Mouse (Mus musculus) heart, embryonic 14.5 days (tissue): Measurements from ENCODE around the gene Stat3. TPM values are rescaled to one million over a fixed set of nuclear protein-coding genes. Genes with fewer than 3 reads are reported as not detected.

Experiments used
- ATAC-seq: fragments of 200-750 bp; cut with Nextera tagmentation; 2 replicates; pipeline ENCODE4 v1.8.0; 2017; ENCODE audit warnings: low read depth, moderate TSS enrichment; ENCODE audit not compliant: insufficient number of reproducible peaks, insufficient read depth, low FRiP score
- H3K27ac ChIP-seq, 2 experiments: fragments of 200-500 bp in 1 of 2; fragments of 300-500 bp in 1 of 2; sonication (generic) in 1 of 2; replicated peaks in 1 of 2; 2 replicates each; pipeline ENCODE4 v1.5.1; 2012 to 2014; ENCODE audit warnings: low read depth in 2 of 2, low read length in 2 of 2, control low read depth in 1 of 2, mild to moderate bottlenecking in 1 of 2, mixed read lengths in 1 of 2; ENCODE audit not compliant: control insufficient read depth in 1 of 2, insufficient read depth in 1 of 2
- H3K27me3 ChIP-seq: fragments of 300-500 bp; sonication (generic); 2 replicates; pipeline ENCODE4 v1.6.1; 2014; ENCODE audit warnings: mild to moderate bottlenecking, low read length, control low read depth; ENCODE audit not compliant: control insufficient read depth, insufficient read depth
- H3K36me3 ChIP-seq: fragments of 300-500 bp; sonication (generic); 2 replicates; pipeline ENCODE4 v1.6.1; 2014; ENCODE audit warnings: mild to moderate bottlenecking, control low read depth, low read length, mixed read lengths; ENCODE audit not compliant: control insufficient read depth, insufficient read depth
- H3K4me1 ChIP-seq, 2 experiments: fragments of 200-500 bp in 1 of 2; fragments of 300-500 bp in 1 of 2; sonication (generic) in 1 of 2; 2 replicates each; pipeline ENCODE4 v1.6.1; 2012 to 2014; ENCODE audit warnings: low read length in 2 of 2, control low read depth in 1 of 2, mixed read lengths in 1 of 2; ENCODE audit not compliant: control insufficient read depth in 2 of 2, insufficient read depth in 2 of 2
- H3K4me2 ChIP-seq: fragments of 300-500 bp; sonication (generic); 2 replicates; pipeline ENCODE4 v1.6.1; 2014; ENCODE audit warnings: mild to moderate bottlenecking, low read length
- H3K4me3 ChIP-seq, 2 experiments: fragments of 200-500 bp in 1 of 2; fragments of 300-500 bp in 1 of 2; sonication (generic) in 1 of 2; 2 replicates each; pipeline ENCODE4 v1.5.1; 2012 to 2014; ENCODE audit warnings: low read length in 2 of 2, mild to moderate bottlenecking in 2 of 2, control low read depth in 1 of 2, low read depth in 1 of 2, moderate library complexity in 1 of 2; ENCODE audit not compliant: control insufficient read depth in 1 of 2, insufficient read depth in 1 of 2
- H3K9ac ChIP-seq: fragments of 300-500 bp; sonication (generic); 2 replicates; pipeline ENCODE4 v1.6.1; 2014; ENCODE audit warnings: mild to moderate bottlenecking, low read length
- H3K9me3 ChIP-seq: fragments of 300-500 bp; sonication (generic); 2 replicates; pipeline ENCODE4 v1.6.1; 2016; ENCODE audit warnings: low read length, control low read depth; ENCODE audit not compliant: control insufficient read depth
- WGBS: fragments of 180-500 bp; shearing (Covaris S2); extraction: QIAGEN DNeasy Blood & Tissue Kit; methylation state at CpG from one replicate; pipeline ENCODE4 v1.1.7; 2014; 5-methylcytosine and 5-hydroxymethylcytosine counted together
- polyA plus RNA-seq: library from polyadenylated mRNA; unstranded; fragments of >200 nt; fragmentation: Nextera tagmentation; extraction: Ambion mirVana; gene quantifications from 2 replicates; pipeline ENCODE4 v1.2.1, GENCODE M21; 2014

Stat3 gene
- polyA plus RNA-seq = 51.8 and 53.3 TPM in 2 replicates

DNA sequence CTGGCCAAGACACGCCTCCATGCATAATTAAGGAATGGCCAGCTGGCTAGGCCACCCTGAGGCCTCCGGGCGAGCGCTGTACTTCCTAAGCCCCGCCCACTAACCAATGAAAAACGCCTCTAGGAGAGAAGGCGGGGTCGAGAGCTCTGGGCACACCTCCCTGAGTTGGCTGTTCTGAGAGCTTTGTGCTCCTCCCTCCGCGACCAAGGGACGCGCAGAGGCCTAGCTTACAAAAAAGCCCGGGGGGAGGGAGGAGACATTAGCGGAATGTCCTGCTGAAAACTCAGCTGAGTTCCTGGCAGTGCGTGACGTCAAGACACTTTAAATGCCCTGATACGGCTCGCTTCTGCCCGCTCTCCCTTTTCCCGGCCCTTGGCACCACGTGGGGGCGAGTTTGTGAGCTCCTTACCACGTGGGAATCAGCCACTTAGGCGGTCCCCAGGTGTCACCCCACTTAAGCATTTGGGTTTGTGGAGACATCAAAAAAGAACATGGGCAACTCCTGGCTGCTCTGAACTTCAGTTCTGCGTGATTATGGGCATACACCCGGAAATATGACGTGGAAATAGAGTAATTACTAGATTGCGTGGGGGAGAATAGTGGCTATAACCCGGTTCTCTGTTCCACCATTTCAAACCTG, at the start of gene Stat3:
Stat3 (minus strand) TSS at position 29 of the 640 bp plus-strand sequence.
- H3K4me1 ChIP-seq = peaks cover 3 to 30% of the 10 kb centered on the region in 2 experiments; a peak in 2 of 4 replicates
- H3K4me2 ChIP-seq = peak within 1 kb of the TSS; percentile 81
- no peaks in the 10 kb centered on the region for H3K27me3 ChIP-seq
- peak within 1 kb of the TSS; percentile 96 for H3K9ac ChIP-seq
- H3K4me3 ChIP-seq = peak within 1 kb of the TSS; percentile 72 to 99
- under 1% methylated on average over 29 of the region's 29 CpGs for WGBS
- H3K9me3 ChIP-seq = no peaks in the 10 kb centered on the region
- H3K27ac ChIP-seq = peak within 1 kb of the TSS; percentile 68 to 92
- no peaks in the 10 kb centered on the region for H3K36me3 ChIP-seq
- ATAC-seq = peak; percentile 98

DNA sequence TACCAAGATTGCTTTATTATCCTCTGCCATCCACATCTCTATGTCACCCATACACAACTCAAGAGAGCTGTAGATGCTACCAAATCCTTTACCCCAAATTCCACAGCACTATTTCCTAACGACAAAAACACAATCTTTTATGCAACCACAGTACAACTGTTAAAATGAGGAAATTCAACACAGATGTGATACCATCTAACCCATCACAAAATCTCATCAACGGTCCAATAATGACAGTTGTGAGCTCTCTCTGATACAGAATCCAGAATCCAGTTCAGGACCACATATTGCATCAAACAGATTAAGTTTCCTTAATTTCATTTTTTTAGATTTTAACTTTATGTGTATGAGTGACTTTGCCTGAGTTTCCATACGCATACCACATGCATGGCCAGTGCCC, 49.3 kb upstream of the Stat3 start:
- Histone ChIP-seq H3K9ac (no peak overlapping the region), H3K4me3 (no peak overlapping the region), H3K9me3 (no peaks in the 10 kb centered on the region), H3K4me1 (peaks cover 1% of the 10 kb centered on the region in 2 experiments; a peak in 3 of 4 replicates), H3K36me3 (no peaks in the 10 kb centered on the region), H3K4me2 (no peak overlapping the region), H3K27me3 (no peaks in the 10 kb centered on the region), H3K27ac (no peak overlapping the region)
- WGBS = 73% methylated on average over 3 of the region's 3 CpGs
- no peak for ATAC-seq

DNA sequence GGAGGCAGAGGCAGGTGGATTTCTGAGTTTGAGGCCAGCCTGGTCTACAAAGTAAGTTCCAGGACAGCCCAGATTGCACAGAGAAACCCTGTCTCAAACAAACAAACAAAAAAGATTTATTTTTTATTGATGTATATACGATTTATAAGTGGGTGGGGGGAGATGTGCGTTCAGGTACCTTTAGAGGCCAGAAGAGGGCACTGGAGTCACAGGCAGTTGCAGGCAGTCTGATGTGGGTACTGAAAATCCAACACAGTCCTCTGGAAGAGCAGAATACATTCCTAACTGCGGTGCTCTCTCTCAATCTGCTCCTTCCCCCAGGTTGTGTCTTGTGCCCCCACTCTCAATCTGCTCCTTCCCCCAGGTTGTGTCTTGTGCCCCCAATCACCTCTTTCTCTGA, 46.3 kb upstream of the Stat3 start:
- ATAC-seq = no peak
- no peaks in the 10 kb centered on the region for H3K36me3 ChIP-seq
- peaks cover 7 to 12% of the 10 kb centered on the region in 2 experiments; a peak in 3 of 4 replicates for H3K4me1 ChIP-seq
- no peak overlapping the region for H3K9ac ChIP-seq
- no peaks in the 10 kb centered on the region for H3K27me3 ChIP-seq
- H3K4me2 ChIP-seq = no peak overlapping the region
- H3K4me3 ChIP-seq = no peak overlapping the region
- H3K9me3 ChIP-seq = no peaks in the 10 kb centered on the region
- H3K27ac ChIP-seq = no peak overlapping the region
- 50% methylated on average over 3 of the region's 3 CpGs for WGBS

DNA sequence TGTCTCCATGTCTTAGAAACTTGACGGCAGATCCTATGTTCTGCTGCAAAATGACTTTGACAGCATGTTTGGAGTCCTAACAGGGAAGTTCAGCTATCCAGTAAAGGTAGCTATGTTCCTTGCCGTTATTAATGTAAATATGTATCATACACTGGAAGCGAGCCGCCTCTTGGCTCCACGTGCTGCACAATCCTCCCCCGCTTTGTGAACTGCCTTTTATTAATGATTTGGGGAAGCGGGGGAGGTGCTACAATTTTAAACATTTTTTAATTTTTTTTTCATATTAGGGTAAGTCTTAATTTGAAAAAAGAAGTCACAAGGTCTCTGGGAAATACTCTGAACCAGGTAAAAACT, 44.4 kb upstream of the Stat3 start:
- no peak for ATAC-seq
- Histone ChIP-seq H3K9me3 (no peaks in the 10 kb centered on the region), H3K27me3 (no peaks in the 10 kb centered on the region), H3K9ac (no peak overlapping the region; the same call in 1 of the 2 replicates), H3K27ac (no peak overlapping the region), H3K4me3 (no peak overlapping the region), H3K4me2 (peak overlapping the region; percentile 61; the same call in 1 of the 2 replicates), H3K4me1 (peaks cover 13 to 22% of the 10 kb centered on the region in 2 experiments), H3K36me3 (no peaks in the 10 kb centered on the region)
- WGBS = 62% methylated on average over 7 of the region's 7 CpGs

DNA sequence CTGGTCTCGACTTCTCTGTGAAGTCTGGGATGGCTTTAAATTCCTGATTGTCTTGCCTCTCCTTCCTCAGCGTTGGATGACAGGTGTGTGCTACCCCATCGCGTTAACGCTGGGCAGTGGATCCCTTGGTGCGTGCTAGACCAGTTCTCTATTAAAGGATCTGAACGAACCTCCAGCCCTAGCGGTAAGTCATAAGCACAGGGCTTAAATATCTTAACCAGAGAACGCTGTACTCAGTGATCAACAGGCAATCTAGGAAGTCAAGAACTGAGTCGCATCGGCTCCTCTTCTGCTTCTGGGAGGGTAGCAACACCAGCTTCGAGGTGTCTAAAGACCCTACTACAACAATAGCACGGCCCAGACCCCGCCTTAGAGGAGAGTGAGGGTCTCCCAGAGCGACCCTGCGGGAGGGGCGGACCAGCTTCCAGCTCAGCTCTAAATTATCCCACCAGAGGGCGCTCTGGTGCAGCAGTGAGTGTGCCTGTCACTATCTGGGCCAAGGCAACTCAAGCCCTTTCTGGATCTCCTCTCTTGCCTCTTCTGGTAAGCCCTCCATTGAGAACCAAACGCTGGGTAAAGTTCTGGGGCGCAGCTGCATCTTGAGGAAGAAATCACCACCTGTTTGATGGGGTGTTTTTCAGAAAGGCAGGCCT, 43.9 kb upstream of the Stat3 start:
- no peaks in the 10 kb centered on the region for H3K27me3 ChIP-seq
- H3K36me3 ChIP-seq = no peaks in the 10 kb centered on the region
- H3K4me3 ChIP-seq = peak overlapping the region; percentile 34 to 62
- H3K9me3 ChIP-seq = no peaks in the 10 kb centered on the region
- peak overlapping the region; percentile 4 to 25; a peak in 1 of 4 replicates for H3K27ac ChIP-seq
- H3K9ac ChIP-seq = peak overlapping the region; percentile 64
- 4% methylated on average over 20 of the region's 20 CpGs for WGBS
- peaks cover 13 to 22% of the 10 kb centered on the region in 2 experiments for H3K4me1 ChIP-seq
- H3K4me2 ChIP-seq = peak overlapping the region; percentile 61
- ATAC-seq = peak; percentile 64

DNA sequence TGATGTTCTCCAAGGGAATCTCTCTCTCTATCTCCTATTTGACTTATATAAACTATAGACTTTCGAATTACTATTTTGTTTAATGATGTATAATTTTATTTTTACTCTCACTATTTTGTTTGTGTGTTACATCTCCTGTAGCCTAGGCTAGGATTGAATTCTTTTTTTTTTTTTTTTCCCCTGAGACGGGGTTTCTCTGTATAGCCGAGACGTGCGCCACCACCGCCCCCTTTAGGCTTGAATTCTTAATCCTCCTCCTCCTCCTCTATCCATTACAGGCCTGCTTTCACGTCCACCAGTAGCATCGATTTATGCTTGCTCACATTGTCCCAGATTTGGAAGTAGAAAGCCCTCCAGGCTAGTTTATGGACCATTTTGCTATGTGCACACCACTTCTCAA, 42.7 kb upstream of the Stat3 start:
- H3K27ac ChIP-seq = no peak overlapping the region
- no peak overlapping the region for H3K4me3 ChIP-seq
- no peak overlapping the region for H3K9ac ChIP-seq
- ATAC-seq = no peak
- no peaks in the 10 kb centered on the region for H3K27me3 ChIP-seq
- H3K36me3 ChIP-seq = no peaks in the 10 kb centered on the region
- no peaks in the 10 kb centered on the region for H3K9me3 ChIP-seq
- H3K4me2 ChIP-seq = no peak overlapping the region
- H3K4me1 ChIP-seq = peaks cover 13 to 22% of the 10 kb centered on the region in 2 experiments
- 38% methylated on average over 8 of the region's 8 CpGs for WGBS

DNA sequence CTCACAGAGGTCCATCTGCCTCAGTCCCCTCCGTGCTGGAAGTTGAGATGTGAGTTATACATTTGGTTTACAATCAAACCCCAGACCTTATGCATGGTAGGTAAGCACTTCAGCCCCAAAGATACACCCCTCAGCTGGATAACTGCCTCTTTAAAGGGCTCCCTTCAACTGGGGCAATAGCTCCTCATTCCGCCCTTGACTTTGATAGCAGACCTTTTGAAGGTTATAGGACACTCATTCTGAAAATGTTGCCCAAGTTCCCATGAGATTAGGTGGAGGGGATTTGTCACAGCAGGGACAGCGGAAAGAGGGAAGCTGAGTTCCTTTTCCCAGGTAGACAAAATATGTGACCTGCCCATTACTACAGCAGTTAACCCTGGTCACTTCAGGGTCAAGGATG, 41.9 kb upstream of the Stat3 start:
- H3K27me3 ChIP-seq = no peaks in the 10 kb centered on the region
- no peaks in the 10 kb centered on the region for H3K36me3 ChIP-seq
- no peak overlapping the region for H3K4me3 ChIP-seq
- peak overlapping the region; percentile 4; the same call in 1 of the 2 replicates for H3K9ac ChIP-seq
- no peaks in the 10 kb centered on the region for H3K9me3 ChIP-seq
- H3K4me2 ChIP-seq = no peak overlapping the region
- ATAC-seq = no peak
- H3K4me1 ChIP-seq = peaks cover 13 to 22% of the 10 kb centered on the region in 2 experiments
- WGBS = 65% methylated on average over 3 of the region's 3 CpGs
- H3K27ac ChIP-seq = no peak overlapping the region
